Mouse (Mus musculus) kidney, adult 2 months (tissue): ENCODE measurements around the gene Ncapd2. TPM values are rescaled to one million over a fixed set of nuclear protein-coding genes. Genes with fewer than 3 reads are reported as not detected.
A peak's percentile ranks its signal among the peaks of the same experiment; 100 is the strongest.

ENCODE experiments used
- DNase-seq: peaks from one replicate; pipeline ENCODE4 v3.0.0; 2021
- H3K27ac ChIP-seq: fragments of 200-500 bp; 2 replicates; pipeline ENCODE4 v1.5.1; 2012; ENCODE audit warnings: low read depth, low read length, control low read depth, inconsistent platforms; ENCODE audit not compliant: insufficient read depth
- H3K27me3 ChIP-seq: fragments of 200-500 bp; replicated peaks from 2 replicates; pipeline ENCODE4 v1.6.1; 2012; ENCODE audit warnings: mild to moderate bottlenecking, moderate library complexity, low read length, inconsistent platforms; ENCODE audit not compliant: control insufficient read depth, insufficient read depth
- H3K36me3 ChIP-seq: fragments of 200-500 bp; 2 replicates; pipeline ENCODE4 v1.6.1; 2012; ENCODE audit warnings: mild to moderate bottlenecking, moderate library complexity, low read length, inconsistent platforms; ENCODE audit not compliant: control insufficient read depth, insufficient read depth
- H3K4me1 ChIP-seq: fragments of 200-500 bp; 2 replicates; pipeline ENCODE4 v1.6.1; 2011; ENCODE audit warnings: low read length; ENCODE audit not compliant: control insufficient read depth, insufficient read depth
- H3K4me3 ChIP-seq: fragments of 200-500 bp; 2 replicates; pipeline ENCODE4 v1.5.1; 2011; ENCODE audit warnings: mild to moderate bottlenecking, low read depth, low read length, control low read depth; ENCODE audit not compliant: insufficient read depth
- CTCF ChIP-seq: fragments of 200-500 bp; conservative IDR thresholded peaks from 2 replicates; pipeline ENCODE4 v1.5.1; 2011; ENCODE audit warnings: low read depth, mild to moderate bottlenecking, control low read depth, low read length, moderate library complexity, mixed read lengths; ENCODE audit not compliant: insufficient read depth, insufficient read length
- POLR2A ChIP-seq: fragments of 200-500 bp; IDR thresholded peaks from one replicate; pipeline ENCODE4 v1.6.1; 2011; ENCODE audit warnings: low read depth, low read length, control low read depth
- WGBS: fragments of 180-500 bp; shearing (Covaris S2); methylation state at CpG from one replicate; pipeline ENCODE4 v1.1.7; 2018; 5-methylcytosine and 5-hydroxymethylcytosine counted together
- polyA plus RNA-seq: library from polyadenylated mRNA; depleted of rRNA; stranded (reverse); fragments of >200 nt; gene quantifications from 2 replicates; pipeline ENCODE4 v1.2.3, GENCODE M21; 2012

The Ncapd2 gene
- polyA plus RNA-seq, 1 experiment, result 15.6 TPM

DNA sequence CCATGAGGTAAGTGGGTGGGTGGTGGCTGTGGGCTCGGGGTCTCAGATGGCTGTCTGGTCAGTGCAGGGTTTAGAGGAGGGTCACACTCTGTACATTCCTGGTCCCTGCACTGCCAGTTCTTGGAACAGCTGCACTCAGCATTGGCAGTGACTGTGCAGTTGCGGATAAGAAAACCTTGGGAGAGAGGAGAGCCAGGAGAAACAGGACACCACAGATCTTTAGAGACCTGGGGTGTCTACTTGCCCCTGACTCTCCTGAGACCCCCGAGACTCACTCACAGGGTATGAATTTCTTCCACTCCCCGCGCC, 43.0 kb upstream of the Ncapd2 start:
- TF ChIP-seq POLR2A (no peak), CTCF (no peak)
- Histone ChIP-seq H3K4me1 (peaks cover 4% of the 10 kb centered on the region; the same call in 1 of the 2 replicates), H3K27me3 (no peaks in the 10 kb centered on the region), H3K36me3 (no peaks in the 10 kb centered on the region), H3K27ac (0 out of 2 replicates have a peak overlapping the region, but pooled peaks have one; percentile 1), H3K4me3 (no peak overlapping the region)
- 54% methylated on average over 5 of the region's 5 CpGs for WGBS
- DNase-seq, result no peak

DNA sequence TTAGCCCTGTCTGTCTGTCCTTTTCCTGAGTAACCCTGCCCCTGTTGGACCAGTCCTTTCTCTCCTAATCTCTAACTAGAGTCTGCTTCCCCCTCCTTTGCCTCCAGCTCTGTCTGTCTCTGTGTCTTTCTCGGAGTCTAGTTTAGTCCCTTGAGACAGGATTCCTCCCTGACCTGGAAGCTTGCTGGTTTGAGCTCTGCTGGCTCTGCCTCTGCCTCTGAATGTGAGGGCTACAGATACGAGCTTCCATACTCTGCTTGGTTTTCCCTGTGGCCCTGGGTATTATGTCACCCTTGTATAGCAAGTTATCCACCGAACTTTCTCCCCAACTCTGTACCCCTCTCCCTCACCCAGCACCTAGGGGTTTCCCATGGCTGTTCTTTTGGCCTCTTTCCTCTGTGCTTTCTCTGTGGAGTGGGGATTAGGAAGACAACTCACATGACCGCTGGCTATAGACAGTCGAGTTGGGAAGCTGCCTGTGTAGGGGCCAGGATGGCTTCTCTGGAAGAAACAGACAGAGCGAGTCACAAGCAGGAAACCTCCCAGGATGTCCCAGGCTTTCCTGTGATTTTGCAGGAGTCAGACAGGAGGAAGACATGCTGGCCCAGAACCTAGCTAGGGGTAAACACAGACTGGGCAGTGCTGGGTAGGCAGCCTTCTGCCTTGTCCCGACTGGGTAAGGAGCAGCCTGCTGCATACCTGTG, 42.5 kb upstream of the Ncapd2 start:
- H3K4me1 ChIP-seq, result peaks cover 4% of the 10 kb centered on the region; the same call in 1 of the 2 replicates
- no peaks in the 10 kb centered on the region for H3K36me3 ChIP-seq
- TF ChIP-seq CTCF (no peak), POLR2A (no peak)
- H3K27ac ChIP-seq, result peak overlapping the region; percentile 36
- 49% methylated on average over 7 of the region's 7 CpGs for WGBS
- no peak overlapping the region for H3K4me3 ChIP-seq
- H3K27me3 ChIP-seq, result no peaks in the 10 kb centered on the region
- DNase-seq, result peak; percentile 54

GRCm38 (mm10) chr6:125232516-125232915, 41.0 kb upstream of the Ncapd2 start:
- H3K4me1 ChIP-seq, result peaks cover 4% of the 10 kb centered on the region; the same call in 1 of the 2 replicates
- no peaks in the 10 kb centered on the region for H3K36me3 ChIP-seq
- no peak overlapping the region for H3K4me3 ChIP-seq
- TF ChIP-seq CTCF (no peak), POLR2A (no peak)
- no peaks in the 10 kb centered on the region for H3K27me3 ChIP-seq
- 80% methylated on average over 6 of the region's 6 CpGs for WGBS
- DNase-seq, result no peak
- peak overlapping the region; percentile 53 for H3K27ac ChIP-seq

GRCm38 (mm10) chr6:125232045-125232437, 40.5 kb upstream of the Ncapd2 start:
- no peaks in the 10 kb centered on the region for H3K36me3 ChIP-seq
- peak overlapping the region; percentile 72 for H3K4me3 ChIP-seq
- no peak for TF ChIP-seq POLR2A
- TF ChIP-seq CTCF, result no peak
- peak overlapping the region; percentile 53 for H3K27ac ChIP-seq
- no peak for DNase-seq
- no peaks in the 10 kb centered on the region for H3K27me3 ChIP-seq
- peaks cover 4% of the 10 kb centered on the region; the same call in 1 of the 2 replicates for H3K4me1 ChIP-seq
- WGBS, result 27% methylated on average over 4 of the region's 4 CpGs

DNA sequence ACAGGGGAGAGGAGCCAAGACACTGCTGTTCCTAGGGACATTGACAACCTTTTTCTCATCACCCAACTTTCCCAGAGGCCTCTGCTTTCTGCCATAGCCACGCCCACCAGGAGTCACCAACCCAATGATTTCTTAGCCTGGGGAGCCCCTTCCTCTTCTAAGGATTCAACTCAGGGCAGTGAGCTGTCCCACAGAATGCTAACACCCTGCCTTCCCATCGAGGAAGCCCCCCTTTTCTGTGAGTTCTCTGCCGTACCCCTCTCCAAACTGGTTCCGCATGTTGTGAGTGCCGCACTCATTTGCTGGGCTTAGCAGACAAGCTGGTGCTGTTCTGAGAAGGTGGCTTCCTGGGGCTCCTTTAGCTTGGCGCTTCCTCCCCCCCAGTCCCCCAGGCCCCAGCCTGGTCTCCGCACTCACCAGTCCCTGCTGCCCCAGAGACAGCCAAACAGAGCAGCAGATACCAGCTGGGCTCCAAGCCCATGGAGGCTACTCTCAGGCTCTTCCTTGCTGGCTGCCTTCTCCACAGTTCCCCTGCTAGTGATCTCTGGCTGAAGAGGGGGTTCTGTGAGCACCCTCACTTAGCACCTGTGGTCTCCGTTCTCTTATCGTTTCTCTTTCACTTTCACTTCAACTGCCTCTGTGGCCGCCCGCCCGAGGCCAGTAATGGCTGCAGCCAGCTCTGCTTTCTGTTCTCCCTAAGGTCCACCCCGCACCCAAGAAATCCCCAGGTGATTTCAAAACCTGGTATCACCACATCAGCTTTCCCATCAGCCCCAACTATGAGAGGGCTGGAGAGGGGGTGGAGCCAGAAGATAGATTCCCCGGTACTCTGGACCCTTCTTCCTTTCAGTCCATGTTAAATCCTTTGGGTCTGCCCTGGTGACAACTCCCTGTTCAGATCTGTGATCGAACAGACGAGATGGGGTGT, 39.9 kb upstream of the Ncapd2 start, which contains the start of gene Tapbpl:
Tapbpl (minus strand) TSS at position 744 of the 928 bp plus-strand sequence.
- TF ChIP-seq POLR2A (no peak), CTCF (no peak)

DNA sequence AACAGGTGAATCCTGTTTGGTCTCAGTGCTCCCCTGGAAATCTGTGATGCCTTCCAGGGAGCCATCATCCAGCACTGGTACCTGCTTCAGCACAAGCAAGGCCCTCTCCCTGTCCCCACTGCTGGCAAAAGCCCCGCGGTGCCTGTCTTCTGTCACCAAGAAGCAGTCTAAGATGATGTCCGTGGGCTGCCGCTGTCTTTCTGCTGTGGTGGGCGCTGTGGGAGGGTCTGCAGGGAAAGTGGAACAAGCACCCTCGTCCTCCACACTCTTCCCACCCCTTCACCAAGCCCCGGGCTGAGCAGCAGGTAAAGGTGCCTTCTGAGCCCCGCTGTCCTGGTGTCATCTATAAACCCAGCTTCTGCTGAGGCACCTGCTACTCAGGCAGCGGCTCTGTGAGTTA, 39.1 kb upstream of the Ncapd2 start:
- H3K36me3 ChIP-seq, result no peaks in the 10 kb centered on the region
- WGBS, result 68% methylated on average over 9 of the region's 9 CpGs
- no peak for DNase-seq
- peaks cover 4% of the 10 kb centered on the region; the same call in 1 of the 2 replicates for H3K4me1 ChIP-seq
- no peak overlapping the region for H3K4me3 ChIP-seq
- no peaks in the 10 kb centered on the region for H3K27me3 ChIP-seq
- H3K27ac ChIP-seq, result no peak overlapping the region
- TF ChIP-seq CTCF (no peak), POLR2A (no peak)

More for the DNA sequence above, 39.9 kb upstream of the Ncapd2 start, which contains the start of gene Tapbpl:
- Histone ChIP-seq H3K4me1 (peaks cover 4% of the 10 kb centered on the region; the same call in 1 of the 2 replicates), H3K36me3 (no peaks in the 10 kb centered on the region), H3K27ac (peak within 1 kb of the TSS; percentile 53), H3K4me3 (peak within 1 kb of the TSS; percentile 72), H3K27me3 (no peaks in the 10 kb centered on the region)
- 1% methylated on average over 16 of the region's 16 CpGs for WGBS
- DNase-seq, result peak; percentile 75
